Mouse (Mus musculus) left cerebral cortex, postnatal 4 days (tissue): ENCODE data around the gene Arrdc2. TPM values are rescaled to one million over a fixed set of nuclear protein-coding genes. Genes with fewer than 3 reads are reported as not detected.

Source experiments
- DNase-seq: peaks from one replicate; pipeline ENCODE4 v3.0.0-alpha.2; 2022
- intact Hi-C: fragments of 180-260 bp; cut with DNase I; formaldehyde crosslinking; loops from one replicate; pipeline ENCODE4 v1.15.1; 2025
- total RNA-seq, 2 experiments: library from RNA; stranded (reverse); gene quantifications; 2 replicates each; pipeline ENCODE4 v1.2.3; 2021

Gene Arrdc2
- total RNA-seq, 2 experiments from 2014 or later, result 13.0 to 14.9 TPM

GRCm38 (mm10) chr8:70810962-70811680 lies 28.4 kb downstream of the Arrdc2 start:
- intact Hi-C loops, result no loop called here
- no peak for DNase-seq

- DNase-seq, result no peak
Measured at GRCm38 (mm10) chr8:70808955-70809701, 30.4 kb downstream of the Arrdc2 start.

GRCm38 (mm10) chr8:70808239-70808638 lies 31.3 kb downstream of the Arrdc2 start, which contains the start of gene Il12rb1:
Gene Il12rb1, plus strand, starts transcription at chr8:70808449.
- intact Hi-C loops, result no loop called here
- DNase-seq, result no peak

More at GRCm38 (mm10) chr8:70808955-70809701, 30.4 kb downstream of the Arrdc2 start:
- intact Hi-C loops, result no loop called here

- intact Hi-C loops, result no loop called here
Measured at GRCm38 (mm10) chr8:70807304-70807703, 32.2 kb downstream of the Arrdc2 start.

GRCm38 (mm10) chr8:70806541-70806940 lies 33.0 kb downstream of the Arrdc2 start:
- no peak for DNase-seq
- intact Hi-C loops, result no loop called here

More at GRCm38 (mm10) chr8:70807304-70807703, 32.2 kb downstream of the Arrdc2 start:
- DNase-seq, result no peak

GRCm38 (mm10) chr8:70804481-70805206 lies 34.9 kb downstream of the Arrdc2 start, which contains the start of gene Mast3:
Gene Mast3, minus strand, starts transcription at chr8:70805054.
- peak; percentile 83 for DNase-seq
- intact Hi-C loops, result no loop called here

- intact Hi-C loops, result no loop called here
- no peak for DNase-seq
Measured at GRCm38 (mm10) chr8:70803761-70804480, 35.6 kb downstream of the Arrdc2 start.

GRCm38 (mm10) chr8:70802786-70803510 lies 36.6 kb downstream of the Arrdc2 start:
- no peak for DNase-seq
- intact Hi-C loops, result no loop called here

- intact Hi-C loops, result no loop called here
Measured at GRCm38 (mm10) chr8:70801830-70802229, 37.7 kb downstream of the Arrdc2 start.

GRCm38 (mm10) chr8:70801156-70801555 lies 38.4 kb downstream of the Arrdc2 start:
- intact Hi-C loops, result no loop called here

More at GRCm38 (mm10) chr8:70801830-70802229, 37.7 kb downstream of the Arrdc2 start:
- DNase-seq, result no peak

GRCm38 (mm10) chr8:70800648-70801047 lies 38.9 kb downstream of the Arrdc2 start:
- intact Hi-C loops, result no loop called here
- no peak for DNase-seq

More at GRCm38 (mm10) chr8:70801156-70801555, 38.4 kb downstream of the Arrdc2 start:
- no peak for DNase-seq

- no peak for DNase-seq
- intact Hi-C loops, result no loop called here
Measured at GRCm38 (mm10) chr8:70798281-70798680, 41.2 kb downstream of the Arrdc2 start.

- peak; percentile 78 for DNase-seq
- intact Hi-C loops, result no loop called here
Measured at GRCm38 (mm10) chr8:70797081-70798070, 42.1 kb downstream of the Arrdc2 start.

GRCm38 (mm10) chr8:70796403-70797080 lies 43.0 kb downstream of the Arrdc2 start:
- intact Hi-C loops, result no loop called here
- peak; percentile 82 for DNase-seq

- DNase-seq, result no peak
- intact Hi-C loops, result no loop called here
Measured at GRCm38 (mm10) chr8:70795370-70795769, 44.1 kb downstream of the Arrdc2 start.

GRCm38 (mm10) chr8:70794215-70794614 lies 45.3 kb downstream of the Arrdc2 start:
- intact Hi-C loops, result no loop called here

GRCm38 (mm10) chr8:70792700-70793099 lies 46.8 kb downstream of the Arrdc2 start:
- intact Hi-C loops, result no loop called here
- peak; percentile 75 for DNase-seq

More at GRCm38 (mm10) chr8:70794215-70794614, 45.3 kb downstream of the Arrdc2 start:
- DNase-seq, result no peak
